Mouse (Mus musculus): ENCODE measurements around the gene Gpx3.

Gpx3 gene

GRCm38 (mm10) chr11:54902333-54903323 is at the start of gene Gpx3:
Gpx3 (plus strand) TSS chr11:54902453.
- in situ Hi-C loops (cut with MboI; ENCODE audit: unreplicated experiment in 2 of 2): loop anchor here in 1 of 2 experiments (25.0 kb wide), 1 partner anchor 765 kb away; no protein-coding TSS in a partner anchor

- in situ Hi-C loops (cut with MboI; ENCODE audit: unreplicated experiment in 2 of 2): loop anchor here in 1 of 2 experiments (5.0 kb wide), 1 partner anchor 72 kb away; the partner anchor contains the start of gene Cdc42se2
Observed at GRCm38 (mm10) chr11:54858880-54859279, 43.4 kb upstream of the Gpx3 start.

GRCm38 (mm10) chr11:54859322-54860165 is 42.7 kb upstream of the Gpx3 start:
- in situ Hi-C loops (cut with MboI; ENCODE audit: unreplicated experiment in 2 of 2): loop anchor here (5.0 kb wide), 6 partner anchors 72 to 552 kb away; partner anchors contain the start of genes Cdc42se2 (in 2 of the 2) and Rapgef6 (in 1 of the 2)

DNA sequence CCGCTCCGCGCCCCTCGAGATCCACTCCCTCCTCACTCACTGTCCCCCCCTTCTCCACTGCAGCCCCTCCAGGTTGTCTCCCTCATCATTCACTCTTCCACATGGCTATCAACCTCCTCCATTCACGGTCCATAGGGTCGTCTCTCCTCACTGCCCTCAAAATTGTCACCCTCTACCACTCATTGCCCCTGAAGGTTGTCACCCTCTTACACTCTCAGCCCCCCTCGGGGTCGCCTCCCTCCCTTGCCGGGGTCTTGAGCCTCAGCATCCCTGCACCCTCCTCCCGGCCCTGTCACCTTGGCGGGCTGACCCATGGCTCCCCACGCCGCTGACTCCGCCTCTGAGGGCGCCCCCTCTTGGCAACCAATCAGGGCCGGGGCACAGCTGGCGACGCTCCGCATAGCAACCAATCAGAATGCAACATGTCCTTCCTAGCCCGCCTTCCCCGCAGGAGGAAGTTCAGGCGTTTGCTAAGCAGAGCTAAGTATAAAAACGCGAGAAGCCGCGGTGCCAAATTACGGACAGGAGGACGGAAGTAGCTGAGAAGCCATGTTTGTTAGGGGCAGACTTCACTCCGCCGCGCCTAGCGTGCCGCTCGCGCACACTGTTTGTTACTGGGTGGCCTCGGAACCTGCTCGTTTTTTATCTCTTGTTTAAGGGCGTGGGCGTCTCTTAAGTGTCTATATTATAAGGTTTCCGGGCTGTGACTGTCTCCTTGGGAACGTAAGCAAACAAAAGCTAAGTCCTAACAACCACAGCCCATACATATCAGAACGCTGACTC is 41.8 kb upstream of the Gpx3 start, which contains the start of gene Lyrm7:
Gene Lyrm7, minus strand, starts transcription at position 661 of the 783 bp plus-strand sequence.
- in situ Hi-C loops (cut with MboI; ENCODE audit: unreplicated experiment in 2 of 2): loop anchor here (5.0 kb wide), 6 partner anchors 73 to 553 kb away; partner anchors contain the start of genes Cdc42se2 (in 1 of the 2) and Rapgef6 (in 1 of the 2)

DNA sequence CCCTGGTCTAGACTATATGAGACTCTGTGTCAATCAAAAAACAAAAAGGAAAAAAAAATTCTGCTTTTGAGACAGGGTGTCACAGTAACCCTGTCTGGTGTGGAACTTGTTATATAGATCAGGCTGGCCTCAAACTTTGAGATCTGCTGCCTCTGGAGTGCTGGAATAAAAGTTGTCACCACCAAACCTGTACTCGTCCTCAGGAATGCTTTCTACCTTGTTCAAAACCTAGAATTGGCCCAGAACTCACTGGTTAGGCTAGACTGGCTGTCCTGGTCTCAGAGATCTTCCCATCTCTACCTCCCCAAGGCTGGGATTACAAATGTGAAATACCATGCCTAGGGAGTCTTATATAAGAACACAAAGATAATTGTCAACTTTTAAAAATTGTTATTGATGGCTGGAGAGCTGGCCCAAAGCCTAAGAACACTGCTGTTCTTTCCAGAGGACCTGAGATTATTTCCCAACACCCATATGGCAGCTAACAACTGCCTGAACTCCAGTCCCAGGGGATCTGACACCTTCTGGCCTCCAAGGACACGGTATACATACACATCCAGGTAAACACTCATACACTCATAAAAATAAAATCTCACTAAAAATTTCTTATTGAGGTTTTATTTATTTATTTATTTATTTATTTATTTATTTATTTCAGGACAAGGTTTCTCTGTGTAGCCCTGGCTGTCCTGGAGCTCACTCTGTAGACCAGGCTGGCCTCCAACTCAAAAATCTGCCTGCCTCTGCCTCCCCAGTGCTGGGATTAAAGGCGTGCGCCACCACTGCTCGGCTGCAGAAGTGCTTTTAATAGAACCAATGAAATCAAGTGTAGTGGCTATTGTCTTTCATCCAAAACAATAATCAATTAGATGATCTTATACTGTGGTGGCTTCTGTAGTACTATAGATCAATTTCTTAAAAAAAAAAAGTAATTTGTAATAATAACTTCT is 40.5 kb upstream of the Gpx3 start:
- in situ Hi-C loops (cut with MboI; ENCODE audit: unreplicated experiment in 2 of 2): loop anchor here (5.0 kb wide), 6 partner anchors 74 to 554 kb away; partner anchors contain the start of genes Cdc42se2 (in 1 of the 2) and Rapgef6 (in 1 of the 2)

DNA sequence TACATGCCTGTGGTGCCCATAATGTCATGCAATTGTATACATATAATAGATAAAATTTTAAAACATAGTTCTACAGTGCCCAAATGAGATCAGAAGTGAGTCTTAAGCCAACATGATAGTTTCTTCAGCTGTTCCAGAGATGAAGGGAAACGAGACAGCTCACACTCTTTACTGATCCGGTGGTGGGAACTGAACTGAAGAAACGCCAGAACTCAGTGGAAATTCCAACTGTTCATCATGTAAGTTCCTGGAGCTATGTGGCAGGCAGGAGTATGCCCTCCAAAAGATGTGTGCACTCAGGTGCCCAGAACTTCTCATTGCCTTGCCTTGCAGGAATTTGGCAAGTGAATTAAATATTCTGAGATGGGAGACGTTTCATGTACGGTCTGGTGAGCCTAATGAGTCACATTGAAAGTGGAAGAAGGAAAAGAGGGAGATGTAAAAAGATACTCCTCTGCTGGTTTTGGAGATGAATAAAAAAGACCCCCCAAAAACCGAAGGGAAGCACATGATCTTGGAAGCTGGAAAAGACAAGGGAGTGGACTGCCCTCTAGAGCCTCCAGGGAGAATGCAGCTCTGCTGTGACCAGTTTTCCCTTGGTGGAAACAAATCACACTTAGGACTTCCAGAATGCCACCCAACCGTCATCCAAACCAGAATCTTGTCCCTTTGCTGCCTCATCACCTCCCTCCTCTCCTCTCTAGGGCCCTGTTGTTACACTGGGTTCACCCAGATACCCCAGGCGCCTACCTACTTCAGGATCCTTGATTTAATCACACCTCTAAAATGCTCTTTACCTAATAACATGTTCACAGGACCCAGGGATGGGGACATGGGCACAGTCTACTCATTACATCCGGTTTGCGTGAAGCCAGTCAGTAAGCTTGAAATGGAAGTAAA is 39.4 kb upstream of the Gpx3 start:
- in situ Hi-C loops (cut with MboI; ENCODE audit: unreplicated experiment in 2 of 2): loop anchor here (5.0 kb wide), 6 partner anchors 76 to 556 kb away; partner anchors contain the start of genes Cdc42se2 (in 1 of the 2) and Rapgef6 (in 1 of the 2)

DNA sequence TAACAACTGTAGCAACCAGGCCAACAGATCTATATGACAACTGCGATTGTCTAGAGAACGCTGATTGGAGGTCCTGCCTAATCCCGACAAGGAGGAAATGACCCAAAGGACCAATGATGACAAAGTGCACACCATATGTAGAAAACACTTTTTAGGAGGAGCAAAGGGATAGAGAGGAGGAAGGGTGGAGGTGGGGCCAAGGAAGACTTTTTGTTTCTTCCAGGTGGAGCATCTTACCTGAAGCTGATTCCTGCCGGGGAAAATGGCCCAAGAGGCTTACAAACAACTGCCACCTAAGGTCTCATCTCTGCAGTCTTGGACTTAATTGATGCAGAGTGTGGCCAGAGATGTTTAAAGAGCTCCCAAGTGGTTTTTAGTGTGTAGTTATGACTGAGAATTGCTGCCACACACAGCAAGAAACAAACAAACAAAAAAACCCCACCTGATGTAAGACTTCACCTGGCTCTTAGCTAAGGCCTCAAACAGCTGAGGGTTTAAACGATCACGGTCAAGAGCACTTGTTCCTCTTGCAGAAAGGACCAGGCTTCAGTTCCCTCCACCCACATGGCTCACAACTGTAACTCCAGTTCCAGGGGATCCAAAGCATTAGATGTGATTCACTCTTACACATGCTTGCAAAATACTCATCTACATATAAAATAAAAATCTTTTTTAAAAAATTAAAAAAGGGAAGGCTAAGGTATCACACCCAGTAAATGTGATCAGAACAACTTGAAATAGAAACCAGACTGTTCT is 36.7 kb upstream of the Gpx3 start:
- in situ Hi-C loops (cut with MboI; ENCODE audit: unreplicated experiment in 2 of 2): no loop called here

DNA sequence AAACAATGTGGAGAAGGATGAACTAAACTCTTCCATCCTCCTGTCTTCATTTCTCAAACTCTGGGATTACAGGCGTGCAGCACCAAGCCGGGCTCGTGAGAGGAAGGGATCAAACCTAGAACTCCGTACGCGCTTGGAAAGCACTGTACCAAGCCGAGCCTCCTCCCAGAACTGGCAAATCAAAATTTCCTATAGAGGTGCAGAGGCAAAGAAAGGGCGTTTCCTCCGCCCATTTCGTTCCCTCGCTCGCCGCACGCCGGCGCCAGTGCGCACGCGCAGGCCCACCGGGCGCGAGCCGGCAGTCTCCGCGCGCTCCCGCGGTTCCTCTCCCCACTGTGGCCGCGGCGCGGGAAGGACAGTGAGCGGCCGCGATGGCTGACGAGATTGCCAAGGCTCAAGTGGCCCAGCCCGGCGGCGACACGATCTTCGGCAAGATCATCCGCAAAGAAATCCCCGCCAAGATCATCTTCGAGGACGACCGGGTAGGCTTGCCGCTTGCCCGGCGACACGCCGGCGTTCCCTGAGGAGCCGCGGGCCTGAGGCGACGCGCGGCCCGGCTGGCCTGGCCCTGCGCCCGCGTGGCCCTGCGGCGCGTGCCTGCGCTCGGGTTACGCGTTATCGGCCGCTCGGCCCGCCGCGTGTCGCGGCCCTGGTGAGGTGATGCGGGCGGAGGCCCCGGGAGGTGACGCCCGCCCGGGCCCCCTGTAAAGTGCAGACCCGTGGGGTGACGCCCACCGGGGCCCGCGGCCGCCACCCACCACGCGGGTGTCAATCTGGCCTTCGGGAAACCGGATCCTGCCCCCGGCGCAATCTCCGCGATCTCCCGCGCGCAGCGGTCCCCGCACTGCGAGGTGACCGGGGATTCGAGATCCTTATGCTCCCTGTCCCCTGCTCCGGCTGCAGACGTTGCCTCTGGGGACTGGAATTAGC is 35.9 kb upstream of the Gpx3 start, which contains the start of gene Hint1:
Gene Hint1, plus strand, starts transcription at position 265 of the 930 bp plus-strand sequence.
- in situ Hi-C loops (cut with MboI; ENCODE audit: unreplicated experiment in 2 of 2): no loop called here

GRCm38 (mm10) chr11:54867049-54867385 is 35.2 kb upstream of the Gpx3 start:
- in situ Hi-C loops (cut with MboI; ENCODE audit: unreplicated experiment in 2 of 2): no loop called here

DNA sequence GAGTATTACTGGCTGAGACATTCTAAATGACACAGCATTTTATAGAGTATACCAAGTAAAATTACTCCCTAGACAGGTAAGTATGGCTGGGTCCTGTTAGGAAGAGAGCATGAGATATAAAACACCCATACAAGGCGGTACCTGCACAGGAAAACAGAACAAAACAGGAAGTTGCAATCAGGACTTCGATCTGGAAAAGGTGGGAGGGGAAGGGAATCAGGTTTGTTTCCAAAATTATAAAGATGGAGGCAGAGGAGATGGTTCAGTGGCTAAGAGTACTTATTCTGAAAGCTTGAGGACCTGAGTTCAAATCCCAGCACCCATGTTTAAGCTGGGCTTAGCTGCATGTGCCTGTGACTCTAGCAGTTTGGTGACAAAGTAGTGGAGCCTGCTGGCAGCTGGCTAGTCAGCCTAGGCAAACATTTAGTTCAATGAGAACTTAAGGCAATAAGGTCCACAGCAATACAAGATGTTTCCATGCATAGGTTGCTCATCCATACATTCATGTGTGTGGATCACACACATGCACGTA is 34.3 kb upstream of the Gpx3 start:
- in situ Hi-C loops (cut with MboI; ENCODE audit: unreplicated experiment in 2 of 2): no loop called here

GRCm38 (mm10) chr11:54868445-54868844 is 33.8 kb upstream of the Gpx3 start:
- in situ Hi-C loops (cut with MboI; ENCODE audit: unreplicated experiment in 2 of 2): no loop called here

DNA sequence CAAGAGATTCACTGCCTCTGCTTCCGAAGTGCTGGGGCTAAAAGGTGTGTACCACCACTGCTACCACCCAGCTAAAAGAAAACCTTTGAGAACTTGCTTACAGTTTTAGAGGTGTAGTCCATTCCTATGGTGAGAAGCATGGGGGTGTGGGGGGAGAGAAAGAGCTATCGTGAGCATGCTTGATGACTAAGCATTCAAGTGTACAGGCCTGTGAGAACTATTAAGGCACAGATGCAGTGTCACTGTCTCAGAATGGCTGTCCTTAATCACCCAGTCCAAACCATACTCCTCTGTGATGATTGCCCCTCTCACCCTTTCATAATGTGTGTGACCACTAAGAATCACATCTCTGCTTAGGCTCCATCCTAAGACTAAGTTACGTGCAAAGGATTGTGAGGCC is 32.9 kb upstream of the Gpx3 start:
- in situ Hi-C loops (cut with MboI; ENCODE audit: unreplicated experiment in 2 of 2): no loop called here

DNA sequence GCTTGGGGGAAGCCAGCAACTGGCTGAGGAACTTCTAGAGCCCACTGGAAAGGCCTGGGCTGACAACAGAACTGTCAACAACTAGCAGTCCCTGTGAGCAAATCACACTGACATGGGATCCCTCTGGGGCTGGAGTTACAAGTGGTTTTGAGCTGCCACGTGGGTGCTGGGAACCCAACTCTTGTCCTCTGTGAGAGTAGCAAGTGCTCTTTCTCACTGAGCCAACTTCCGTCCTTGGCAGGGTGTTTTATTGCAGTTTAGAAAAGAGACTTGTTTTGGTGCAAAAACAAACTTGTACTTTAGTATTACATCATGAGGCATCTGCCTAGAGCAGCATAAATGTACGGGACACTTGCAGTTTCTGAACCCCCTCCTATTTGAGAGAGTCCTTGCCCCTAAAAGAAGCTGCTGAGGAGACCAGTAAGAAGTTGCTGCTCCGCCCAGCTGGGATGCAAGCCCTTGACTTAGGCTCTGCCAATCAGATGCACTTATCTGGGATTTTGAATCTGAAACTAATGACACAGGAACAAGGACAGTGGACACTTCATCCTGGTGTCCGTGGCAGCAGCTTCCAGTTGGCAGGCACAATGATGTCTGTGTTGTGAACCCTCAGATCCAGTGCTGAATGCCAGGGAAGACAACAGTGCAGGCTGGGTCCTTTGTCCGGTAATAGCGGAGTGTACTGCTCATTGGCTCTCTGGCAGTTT is 30.3 kb upstream of the Gpx3 start:
- in situ Hi-C loops (cut with MboI; ENCODE audit: unreplicated experiment in 2 of 2): loop anchor here in 1 of 2 experiments (10.0 kb wide), 3 partner anchors 283 to 593 kb away; partner anchors contain the start of genes Atox1, G3bp1 and Slc36a3

GRCm38 (mm10) chr11:54876031-54876430 is 26.2 kb upstream of the Gpx3 start:
- in situ Hi-C loops (cut with MboI; ENCODE audit: unreplicated experiment in 2 of 2): loop anchor here in 1 of 2 experiments (10.0 to 25.0 kb wide), 4 partner anchors 279 to 764 kb away; partner anchors contain the start of genes Atox1, G3bp1, P4ha2 and Slc36a3

Data from v-Abl transformed pro-B cells (cell line).